ENCODE assay signal across 8 mouse cellular contexts in genomic region chr2:10300771-10301170, GRCm38 (mm10).
DNase-seq lines count a peak whose midpoint lies in the region; ATAC-seq lines count a peak whose summit lies in the region.

No protein-coding gene starts in this region.

- 44% methylated on average over 10 of the region's 10 CpGs for WGBS in liver, embryonic 16.5 days (ENCODE audit: insufficient replicate concordance)
- 41% methylated on average over 10 of the region's 10 CpGs for WGBS in stomach, embryonic 16.5 days

- no peak overlapping the region for H3K27ac ChIP-seq in liver, embryonic 16.5 days (ENCODE audit: low read length)
- no peak overlapping the region for H3K27ac ChIP-seq in stomach, embryonic 16.5 days (ENCODE audit: low read length)

- peak; percentile 57; the same call in 1 of the 2 replicates for ATAC-seq in frontal cortex, adult (ENCODE audit: low TSS enrichment)
- peak; percentile 54; the same call in 1 of the 2 replicates for ATAC-seq in liver, embryonic 16.5 days (ENCODE audit: low read depth)
- ATAC-seq in stomach, embryonic 16.5 days (ENCODE audit: insufficient read depth, low FRiP score) = peak; percentile 72; the same call in 1 of the 2 replicates

- no peaks in the 10 kb centered on the region for H3K9me3 ChIP-seq in liver, embryonic 16.5 days (replicated peaks; ENCODE audit: control insufficient read depth, low read length)
- H3K9me3 ChIP-seq in stomach, embryonic 16.5 days (replicated peaks; ENCODE audit: control insufficient read depth, low read length) = no peaks in the 10 kb centered on the region

- no peak overlapping the region for H3K4me3 ChIP-seq in liver, embryonic 16.5 days (ENCODE audit: low read depth, low read length)
- H3K4me3 ChIP-seq in stomach, embryonic 16.5 days (replicated peaks; ENCODE audit: low read length) = no peak overlapping the region

- no peak for DNase-seq in frontal cortex, postnatal 14 days (ENCODE audit: low spot score in 2 of 2)
- DNase-seq in urinary bladder, postnatal 25 days (ENCODE audit: low spot score) = peak; percentile 25
- DNase-seq in urinary bladder, postnatal 10 days (ENCODE audit: low spot score) = no peak
- DNase-seq in heart, postnatal 4 days = peak; percentile 38
- DNase-seq in c-Kit-positive CD71-positive TER-119-positive erythroid progenitor cells, embryonic 14.5 days (ENCODE audit: low spot score) = no peak

- no peaks in the 10 kb centered on the region for H3K36me3 ChIP-seq in liver, embryonic 16.5 days (ENCODE audit: control insufficient read depth, insufficient read depth)
- H3K36me3 ChIP-seq in stomach, embryonic 16.5 days (ENCODE audit: control insufficient read depth, insufficient read depth, low read length) = no peaks in the 10 kb centered on the region

- H3K4me1 ChIP-seq in liver, embryonic 16.5 days (ENCODE audit: control insufficient read depth, low read depth, low read length) = no peaks in the 10 kb centered on the region; the same call in 1 of the 2 replicates
- no peaks in the 10 kb centered on the region for H3K4me1 ChIP-seq in stomach, embryonic 16.5 days (ENCODE audit: control insufficient read depth, insufficient read depth, low read length)

- H3K9ac ChIP-seq in liver, embryonic 16.5 days (ENCODE audit: low read depth, low read length) = no peak overlapping the region
- H3K9ac ChIP-seq in stomach, embryonic 16.5 days (ENCODE audit: low read length) = no peak overlapping the region

- H3K27me3 ChIP-seq in liver, embryonic 16.5 days (ENCODE audit: control insufficient read depth, insufficient read depth, low read depth, low read length) = no peaks in the 10 kb centered on the region
- H3K27me3 ChIP-seq in stomach, embryonic 16.5 days (ENCODE audit: control insufficient read depth, insufficient read depth, low read length) = no peaks in the 10 kb centered on the region

- no peak overlapping the region for H3K4me2 ChIP-seq in liver, embryonic 16.5 days (ENCODE audit: low read depth, low read length)
- peak overlapping the region; percentile 20; the same call in 1 of the 2 replicates for H3K4me2 ChIP-seq in stomach, embryonic 16.5 days (ENCODE audit: low read depth, low read length)

Comparison
In these comparisons a context has a peak if more than half of its experiments do, and no peak if none do; other contexts are left out.
1. DNase-seq: peak in urinary bladder, postnatal 25 days (single experiment) and heart, postnatal 4 days (single experiment); none in frontal cortex, postnatal 14 days (0 of 2), urinary bladder, postnatal 10 days (single experiment) and c-Kit-positive CD71-positive TER-119-positive erythroid progenitor cells, embryonic 14.5 days (single experiment).
2. Peak in every context shown above with its lines, with median percentiles within 50 percentile points of each other: ATAC-seq.